Mouse (Mus musculus): Measurements from ENCODE around the gene Usp39. TPM values are rescaled to one million over a fixed set of nuclear protein-coding genes. Genes with fewer than 3 reads are reported as not detected.

The Usp39 gene
- polyA plus RNA-seq, 1 experiment, result 14.8 TPM

GRCm38 (mm10) chr6:72322936-72323335, 22.0 kb downstream of the Usp39 start:
- Histone ChIP-seq H3K4me1 (ENCODE audit: control insufficient read depth, insufficient read depth, insufficient read length) (no peaks in the 10 kb centered on the region), H3K36me3 (ENCODE audit: control insufficient read depth, insufficient read depth, low read length) (peaks cover 59% of the 10 kb centered on the region), H3K27me3 (ENCODE audit: control insufficient read depth, insufficient read depth, low read length) (no peaks in the 10 kb centered on the region), H3K27ac (ENCODE audit: insufficient read depth, low read length) (no peak overlapping the region), H3K4me3 (ENCODE audit: extremely low read depth, insufficient read depth, insufficient read length) (no peak overlapping the region)
- TF ChIP-seq CTCF (IDR thresholded peaks at IDR 0.05; ENCODE audit: extremely low read depth, insufficient read depth, insufficient read length, insufficient replicate concordance) (no peak), POLR2A (IDR thresholded peaks at IDR 0.05; ENCODE audit: low read depth, low read length) (no peak)
- no peak for DNase-seq (ENCODE audit: low read depth in 1 of 2, low spot score in 2 of 2)
- WGBS, result 90% methylated on average over 3 of the region's 3 CpGs

GRCm38 (mm10) chr6:72319019-72319418, 26.0 kb downstream of the Usp39 start:
- Histone ChIP-seq H3K4me3 (ENCODE audit: extremely low read depth, insufficient read depth, insufficient read length) (no peak overlapping the region), H3K36me3 (ENCODE audit: control insufficient read depth, insufficient read depth, low read length) (peaks cover 41% of the 10 kb centered on the region), H3K4me1 (ENCODE audit: control insufficient read depth, insufficient read depth, insufficient read length) (no peaks in the 10 kb centered on the region), H3K27me3 (ENCODE audit: control insufficient read depth, insufficient read depth, low read length) (no peaks in the 10 kb centered on the region), H3K27ac (ENCODE audit: insufficient read depth, low read length) (no peak overlapping the region)
- TF ChIP-seq POLR2A (IDR thresholded peaks at IDR 0.05; ENCODE audit: low read depth, low read length) (no peak), CTCF (IDR thresholded peaks at IDR 0.05; ENCODE audit: extremely low read depth, insufficient read depth, insufficient read length, insufficient replicate concordance) (no peak)
- no peak for DNase-seq (ENCODE audit: low read depth in 1 of 2, low spot score in 2 of 2)
- WGBS, result 71% methylated on average over 11 of the region's 11 CpGs

- peaks cover 41% of the 10 kb centered on the region for H3K36me3 ChIP-seq (ENCODE audit: control insufficient read depth, insufficient read depth, low read length)
- no peak for DNase-seq (ENCODE audit: low read depth in 1 of 2, low spot score in 2 of 2)
- WGBS, result 76% methylated on average over 5 of the region's 5 CpGs
- no peaks in the 10 kb centered on the region for H3K4me1 ChIP-seq (ENCODE audit: control insufficient read depth, insufficient read depth, insufficient read length)
- no peak overlapping the region for H3K4me3 ChIP-seq (ENCODE audit: extremely low read depth, insufficient read depth, insufficient read length)
- no peak for TF ChIP-seq CTCF (IDR thresholded peaks at IDR 0.05; ENCODE audit: extremely low read depth, insufficient read depth, insufficient read length, insufficient replicate concordance)
- no peak for TF ChIP-seq POLR2A (IDR thresholded peaks at IDR 0.05; ENCODE audit: low read depth, low read length)
- H3K27me3 ChIP-seq (ENCODE audit: control insufficient read depth, insufficient read depth, low read length), result no peaks in the 10 kb centered on the region
- no peak overlapping the region for H3K27ac ChIP-seq (ENCODE audit: insufficient read depth, low read length)
These were observed 26.5 kb downstream of the Usp39 start for GRCm38 (mm10) chr6:72318440-72318839.

- Histone ChIP-seq H3K27ac (ENCODE audit: insufficient read depth, low read length) (no peak overlapping the region), H3K36me3 (ENCODE audit: control insufficient read depth, insufficient read depth, low read length) (peaks cover 24% of the 10 kb centered on the region), H3K27me3 (ENCODE audit: control insufficient read depth, insufficient read depth, low read length) (no peaks in the 10 kb centered on the region), H3K4me3 (ENCODE audit: extremely low read depth, insufficient read depth, insufficient read length) (no peak overlapping the region), H3K4me1 (ENCODE audit: control insufficient read depth, insufficient read depth, insufficient read length) (no peaks in the 10 kb centered on the region)
- WGBS, result 88% methylated on average over 1 of the region's 1 CpGs
- DNase-seq (ENCODE audit: low read depth in 1 of 2, low spot score in 2 of 2), result no peak
- TF ChIP-seq CTCF (IDR thresholded peaks at IDR 0.05; ENCODE audit: extremely low read depth, insufficient read depth, insufficient read length, insufficient replicate concordance), result no peak
- no peak for TF ChIP-seq POLR2A (IDR thresholded peaks at IDR 0.05; ENCODE audit: low read depth, low read length)
These were observed 28.9 kb downstream of the Usp39 start for GRCm38 (mm10) chr6:72316044-72316443.

GRCm38 (mm10) chr6:72315384-72315783, 29.6 kb downstream of the Usp39 start:
- Histone ChIP-seq H3K36me3 (ENCODE audit: control insufficient read depth, insufficient read depth, low read length) (peaks cover 18% of the 10 kb centered on the region), H3K27ac (ENCODE audit: insufficient read depth, low read length) (no peak overlapping the region), H3K4me3 (ENCODE audit: extremely low read depth, insufficient read depth, insufficient read length) (no peak overlapping the region), H3K27me3 (ENCODE audit: control insufficient read depth, insufficient read depth, low read length) (no peaks in the 10 kb centered on the region), H3K4me1 (ENCODE audit: control insufficient read depth, insufficient read depth, insufficient read length) (no peaks in the 10 kb centered on the region)
- 93% methylated on average over 2 of the region's 2 CpGs for WGBS
- TF ChIP-seq POLR2A (IDR thresholded peaks at IDR 0.05; ENCODE audit: low read depth, low read length) (no peak), CTCF (IDR thresholded peaks at IDR 0.05; ENCODE audit: extremely low read depth, insufficient read depth, insufficient read length, insufficient replicate concordance) (no peak)
- no peak for DNase-seq (ENCODE audit: low read depth in 1 of 2, low spot score in 2 of 2)

GRCm38 (mm10) chr6:72313124-72313867, 31.7 kb downstream of the Usp39 start:
- no peak for DNase-seq (ENCODE audit: low read depth in 1 of 2, low spot score in 2 of 2)
- no peak overlapping the region for H3K27ac ChIP-seq (ENCODE audit: insufficient read depth, low read length)
- peaks cover 8% of the 10 kb centered on the region for H3K36me3 ChIP-seq (ENCODE audit: control insufficient read depth, insufficient read depth, low read length)

GRCm38 (mm10) chr6:72312198-72312597, 32.8 kb downstream of the Usp39 start:
- 95% methylated on average over 3 of the region's 3 CpGs for WGBS
- TF ChIP-seq CTCF (IDR thresholded peaks at IDR 0.05; ENCODE audit: extremely low read depth, insufficient read depth, insufficient read length, insufficient replicate concordance) (no peak), POLR2A (IDR thresholded peaks at IDR 0.05; ENCODE audit: low read depth, low read length) (no peak)
- no peaks in the 10 kb centered on the region for H3K4me1 ChIP-seq (ENCODE audit: control insufficient read depth, insufficient read depth, insufficient read length)
- peaks cover 2% of the 10 kb centered on the region for H3K36me3 ChIP-seq (ENCODE audit: control insufficient read depth, insufficient read depth, low read length)
- no peak overlapping the region for H3K4me3 ChIP-seq (ENCODE audit: extremely low read depth, insufficient read depth, insufficient read length)
- no peak for DNase-seq (ENCODE audit: low read depth in 1 of 2, low spot score in 2 of 2)
- H3K27me3 ChIP-seq (ENCODE audit: control insufficient read depth, insufficient read depth, low read length), result no peaks in the 10 kb centered on the region
- H3K27ac ChIP-seq (ENCODE audit: insufficient read depth, low read length), result no peak overlapping the region

More at GRCm38 (mm10) chr6:72313124-72313867, 31.7 kb downstream of the Usp39 start:
- Histone ChIP-seq H3K27me3 (ENCODE audit: control insufficient read depth, insufficient read depth, low read length) (no peaks in the 10 kb centered on the region), H3K4me1 (ENCODE audit: control insufficient read depth, insufficient read depth, insufficient read length) (no peaks in the 10 kb centered on the region), H3K4me3 (ENCODE audit: extremely low read depth, insufficient read depth, insufficient read length) (no peak overlapping the region)
- 83% methylated on average over 11 of the region's 11 CpGs for WGBS
- TF ChIP-seq CTCF (IDR thresholded peaks at IDR 0.05; ENCODE audit: extremely low read depth, insufficient read depth, insufficient read length, insufficient replicate concordance), result no peak
- no peak for TF ChIP-seq POLR2A (IDR thresholded peaks at IDR 0.05; ENCODE audit: low read depth, low read length)

Data from spleen, adult 2 months (tissue).